Mouse (Mus musculus) R1 (cell line): ENCODE measurements around the gene Ptp4a2.

ENCODE experiments used
- DNase-seq: peaks from one replicate; pipeline ENCODE4 v3.0.0-alpha.2; 2018; ENCODE audit warnings: low read depth, low spot score

Ptp4a2 gene

DNA sequence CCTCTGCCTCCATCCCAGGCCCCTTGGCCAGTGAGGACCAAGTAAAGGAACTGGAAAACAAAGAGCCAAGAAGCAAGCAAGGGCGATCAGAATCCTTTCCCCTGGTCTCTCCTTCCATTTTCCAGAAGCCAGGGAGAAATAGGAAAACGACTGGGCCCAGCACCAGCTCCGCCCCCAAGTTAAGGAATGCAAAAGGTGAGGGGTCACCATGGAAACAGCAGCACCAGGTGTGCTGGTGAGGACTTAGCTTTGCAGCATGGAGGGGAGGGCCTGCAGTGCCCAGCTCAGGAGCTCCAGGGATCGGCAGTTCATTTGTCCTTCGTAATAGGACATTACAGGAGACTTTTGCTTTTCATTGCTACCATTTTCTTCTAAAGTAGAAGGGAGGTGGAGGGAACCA is 13.0 kb upstream of the Ptp4a2 start:
- DNase-seq: peak; percentile 74

- peak; percentile 78 for DNase-seq
These were observed 7.7 kb upstream of the Ptp4a2 start for GRCm38 (mm10) chr4:129803368-129803767.

DNA sequence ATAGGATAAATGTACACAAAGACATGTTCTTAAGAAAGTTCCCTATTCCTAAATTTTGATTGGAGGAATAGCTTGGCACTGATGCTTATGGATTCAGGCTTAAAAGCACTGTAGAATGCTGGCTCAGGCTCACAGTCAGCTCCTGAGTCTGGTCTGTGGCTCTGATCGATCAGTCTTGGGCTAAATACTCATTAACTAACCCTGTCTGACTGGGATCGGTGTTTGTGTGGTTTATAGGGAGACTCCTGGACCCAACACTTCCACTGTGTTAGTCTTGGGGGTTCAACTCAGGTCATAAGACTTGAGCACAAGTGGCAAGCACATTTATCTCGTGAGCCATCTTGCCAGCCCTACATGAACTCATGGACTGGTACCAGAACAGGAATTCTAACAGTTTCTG is 6.0 kb upstream of the Ptp4a2 start:
- DNase-seq: no peak

DNA sequence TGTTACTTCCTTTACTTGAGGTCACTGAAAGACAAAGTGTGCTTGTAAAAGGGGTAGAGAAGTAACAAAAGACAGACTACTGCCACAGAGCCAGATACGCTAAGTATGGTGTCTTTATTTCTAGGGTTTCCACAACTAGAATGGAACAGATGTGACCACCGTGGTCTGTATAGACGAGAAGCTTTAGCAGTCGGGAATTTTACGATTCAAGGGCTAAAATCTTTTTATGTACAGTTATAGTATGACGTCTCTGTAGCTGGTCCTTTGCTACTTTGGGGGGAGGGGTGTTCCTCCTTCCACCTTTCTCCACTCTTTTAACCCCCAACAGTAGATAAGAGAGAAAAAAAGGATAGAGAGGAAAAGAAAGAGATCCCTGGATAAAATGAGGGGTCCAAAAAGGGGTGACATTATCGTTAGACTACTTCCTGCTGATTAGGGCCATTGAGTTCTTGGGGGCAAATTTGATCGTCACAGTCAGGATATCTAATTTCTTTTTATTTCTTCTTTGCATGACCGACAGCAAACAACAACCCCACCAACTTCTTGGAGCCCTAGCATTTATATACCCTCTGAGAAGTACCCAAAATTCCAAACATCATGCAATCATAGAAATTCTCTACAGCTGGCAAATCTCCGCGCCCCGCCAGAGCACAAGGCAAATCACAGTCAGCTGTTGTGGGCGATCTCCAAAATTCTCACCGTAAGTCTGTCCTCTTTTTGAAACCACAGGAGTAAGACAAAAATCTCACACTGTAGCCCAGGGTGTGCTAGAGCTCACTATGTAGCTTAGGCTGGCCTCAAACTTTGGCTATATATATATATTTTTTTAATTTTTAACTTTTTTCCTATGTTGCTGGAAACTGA is 818 bp downstream of the Ptp4a2 start:
- no peak for DNase-seq

DNA sequence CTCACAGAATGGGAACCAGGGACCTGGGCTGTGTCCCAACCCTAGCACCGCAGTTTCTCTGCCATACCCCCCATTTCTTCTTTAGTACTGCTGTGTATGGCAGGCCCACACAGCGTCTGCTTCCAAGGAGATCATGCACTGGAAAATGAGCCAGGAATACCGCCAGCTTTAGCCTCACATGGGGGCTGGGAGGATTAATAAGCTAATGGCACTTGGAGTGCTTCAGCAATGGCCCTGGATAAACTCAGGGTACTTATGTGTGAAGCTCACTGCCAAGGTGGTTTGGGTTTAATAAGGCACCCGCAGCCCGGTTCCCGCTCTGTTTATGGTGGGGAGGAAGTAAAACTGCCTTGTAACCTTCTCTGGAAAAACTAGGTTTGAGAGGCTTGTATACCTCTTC is 6.6 kb downstream of the Ptp4a2 start:
- DNase-seq: no peak

DNA sequence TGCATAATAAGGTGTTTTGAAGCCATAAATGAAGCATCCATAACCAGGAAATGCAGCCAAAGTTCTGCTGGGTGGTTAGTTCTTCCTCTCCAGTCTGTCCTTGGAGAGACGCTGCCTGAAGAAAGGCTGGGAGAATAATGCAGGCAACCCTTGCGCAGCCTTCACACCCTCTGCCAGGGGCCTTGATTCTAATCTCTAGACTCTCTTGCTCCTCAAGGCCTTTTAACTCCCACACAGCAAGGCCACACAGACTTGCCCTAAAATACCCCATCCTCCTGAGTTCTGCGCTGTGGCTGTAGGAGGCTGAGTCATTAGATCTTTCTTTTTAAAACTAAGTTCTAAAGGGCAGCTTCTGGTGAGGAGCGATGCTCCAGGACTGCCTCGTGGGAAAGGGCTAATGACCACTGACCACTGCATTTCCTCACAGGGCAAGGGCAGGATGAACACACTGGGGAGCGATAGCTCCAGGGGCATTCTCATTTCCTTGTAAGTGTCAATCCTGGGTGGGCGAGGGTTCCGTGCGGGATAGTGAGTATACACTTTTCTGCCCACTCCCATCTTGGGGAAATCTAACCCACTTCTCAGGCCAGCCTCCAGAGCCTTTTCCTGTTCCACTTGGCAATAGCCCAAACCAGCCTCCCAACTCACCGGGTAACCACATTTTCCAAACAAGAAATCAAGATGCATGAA is 7.6 kb downstream of the Ptp4a2 start:
- no peak for DNase-seq

- peak; percentile 97 for DNase-seq
These were observed 8.8 kb downstream of the Ptp4a2 start for GRCm38 (mm10) chr4:129819712-129820336.

DNA sequence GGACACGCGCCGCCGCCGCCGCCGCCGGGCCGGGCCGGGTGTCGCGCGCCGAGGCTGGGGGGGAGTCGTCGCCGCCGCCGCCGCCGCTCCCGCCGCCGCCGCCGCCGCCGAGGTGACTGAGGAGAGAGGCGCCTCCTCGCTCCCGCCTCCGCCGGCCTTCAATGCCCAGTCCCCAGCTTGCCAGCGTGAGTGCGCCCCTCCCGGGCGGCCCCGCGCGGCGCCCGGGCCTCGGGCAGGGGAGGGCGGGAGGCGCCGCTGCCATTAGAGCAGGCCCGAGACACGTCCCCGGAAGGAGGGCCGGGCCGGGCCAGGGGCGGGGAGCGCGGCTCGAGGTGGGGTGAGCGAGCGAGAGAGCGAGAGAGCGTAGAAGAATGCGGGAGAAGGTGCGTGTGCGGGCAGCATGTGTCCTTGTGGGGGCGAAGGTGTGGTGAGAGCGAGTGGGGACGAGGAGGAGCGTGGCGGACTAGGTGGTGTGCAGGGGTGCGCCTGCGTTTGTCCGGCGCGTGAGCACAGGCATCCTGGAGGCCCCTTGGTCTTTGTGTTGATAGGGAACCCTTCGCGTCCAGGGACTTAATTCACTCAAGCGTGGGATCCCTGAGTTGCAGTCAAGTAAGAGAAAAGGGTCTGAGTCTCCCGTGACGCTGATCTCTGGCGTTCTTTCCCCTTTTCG is 9.5 kb downstream of the Ptp4a2 start:
- DNase-seq: peak; percentile 75

DNA sequence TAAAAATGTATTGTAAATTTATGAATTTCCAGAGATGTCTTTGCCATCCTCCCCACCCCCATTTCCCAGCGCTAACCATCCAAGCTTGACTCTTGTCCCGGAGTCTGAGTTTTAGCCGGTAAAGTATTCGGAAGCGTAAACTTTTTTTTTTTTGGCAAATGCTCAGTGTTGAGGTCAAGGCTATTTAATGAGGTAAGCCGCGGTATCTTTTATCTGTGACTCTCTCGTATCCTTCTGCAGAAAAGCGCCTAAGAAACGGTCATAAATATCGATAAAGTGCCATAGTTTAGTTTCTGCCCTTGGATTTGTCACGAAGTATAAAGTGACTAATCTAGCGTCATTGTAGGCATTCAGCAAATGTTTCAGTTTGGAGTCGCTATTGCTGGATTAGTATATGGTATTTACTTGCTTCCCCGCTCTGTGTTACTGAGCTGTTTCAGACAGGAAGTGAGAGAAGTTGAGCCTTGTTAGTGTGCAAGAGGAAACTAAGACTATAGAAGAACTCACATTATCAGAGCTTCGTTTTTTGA is 10.1 kb downstream of the Ptp4a2 start:
- no peak for DNase-seq

GRCm38 (mm10) chr4:129822324-129822723 is 11.3 kb downstream of the Ptp4a2 start:
- DNase-seq: no peak

- no peak for DNase-seq
These were observed 12.3 kb downstream of the Ptp4a2 start for GRCm38 (mm10) chr4:129823216-129823810.

DNA sequence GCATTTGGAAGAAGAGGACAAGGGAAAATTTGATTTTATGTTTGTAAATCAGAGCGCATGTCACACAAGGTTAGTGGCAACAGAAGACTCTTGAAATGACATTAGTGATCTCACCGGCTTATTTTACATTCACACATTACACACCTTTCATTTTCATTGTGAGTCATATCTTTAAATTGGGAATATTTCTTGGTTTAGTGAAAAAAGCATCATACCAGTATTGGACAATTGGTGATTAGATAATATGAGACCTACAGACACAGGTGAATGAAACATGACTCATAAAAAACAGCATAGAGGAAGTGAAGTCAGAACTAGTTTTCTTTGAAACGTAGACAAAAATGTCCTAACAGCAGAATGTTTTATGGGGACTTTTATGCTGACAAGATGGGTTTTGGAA is 16.6 kb downstream of the Ptp4a2 start:
- DNase-seq: no peak

DNA sequence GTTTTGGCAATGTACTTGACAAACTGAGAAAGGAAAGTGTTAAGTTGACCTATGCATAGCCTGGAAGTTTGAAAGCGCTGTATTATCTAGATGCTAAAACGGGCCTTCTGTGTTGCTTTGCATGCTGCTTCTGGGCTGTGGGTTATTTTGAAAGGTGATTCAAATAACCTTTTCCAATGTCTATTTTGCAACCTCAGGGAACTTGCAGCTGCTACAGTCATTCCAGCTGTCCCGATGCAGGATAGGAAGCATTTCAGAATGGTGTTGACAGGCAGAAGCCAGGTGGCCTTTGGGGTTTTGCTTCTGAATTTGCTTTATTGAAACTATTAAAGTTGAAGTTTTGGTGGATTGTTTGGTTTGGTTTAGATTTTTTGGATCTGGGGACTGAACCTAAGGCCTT is 17.1 kb downstream of the Ptp4a2 start:
- no peak for DNase-seq

GRCm38 (mm10) chr4:129829799-129830198 is 18.8 kb downstream of the Ptp4a2 start:
- DNase-seq: no peak

DNA sequence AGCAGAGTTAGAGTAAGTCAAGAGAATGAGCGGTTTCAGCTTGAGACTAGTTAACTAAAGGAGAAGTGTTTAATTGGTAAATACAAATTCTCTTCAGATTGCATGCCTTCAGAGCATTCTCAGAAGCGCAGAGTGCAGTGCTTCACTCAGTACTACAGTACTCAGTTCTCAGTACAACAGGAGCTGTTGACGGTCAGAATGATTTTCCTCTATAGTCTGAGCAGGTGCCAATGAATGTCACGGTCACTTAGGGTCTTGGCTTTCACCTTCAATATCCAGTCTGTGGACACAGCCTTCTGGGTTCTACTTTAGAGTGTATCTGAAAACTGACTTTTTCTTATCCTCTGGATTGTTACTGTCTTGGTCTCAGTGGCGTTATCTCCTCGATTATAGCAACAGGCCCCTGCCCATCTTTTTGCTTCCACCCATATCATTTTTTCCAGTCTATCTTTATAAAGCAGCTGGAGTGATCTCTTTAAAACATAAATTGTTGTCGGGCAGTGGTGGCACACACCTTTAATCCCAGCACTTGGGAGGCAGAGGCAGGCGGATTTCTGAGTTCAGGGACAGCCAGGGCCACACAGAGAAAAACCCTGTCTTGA is 19.4 kb downstream of the Ptp4a2 start:
- DNase-seq: no peak

DNA sequence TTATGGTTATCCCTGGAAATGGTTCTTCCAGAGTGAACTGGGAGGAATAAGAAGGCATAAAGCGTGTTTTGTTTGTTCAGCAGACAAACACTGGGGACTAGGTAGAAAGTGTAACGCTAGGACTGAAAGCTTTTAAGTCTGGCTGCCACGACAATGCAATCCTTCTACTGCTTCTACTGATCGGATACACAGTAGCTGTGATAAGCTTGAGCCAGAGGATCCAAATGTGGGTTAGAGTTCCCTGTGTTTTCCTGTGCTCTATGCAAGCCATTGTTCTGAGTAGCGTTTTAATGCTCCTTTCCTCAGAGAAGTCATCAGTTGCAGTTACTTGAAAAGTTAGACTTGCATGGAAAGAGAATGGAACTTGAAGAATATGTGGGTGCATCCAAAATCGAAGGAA is 23.6 kb downstream of the Ptp4a2 start:
- no peak for DNase-seq

DNA sequence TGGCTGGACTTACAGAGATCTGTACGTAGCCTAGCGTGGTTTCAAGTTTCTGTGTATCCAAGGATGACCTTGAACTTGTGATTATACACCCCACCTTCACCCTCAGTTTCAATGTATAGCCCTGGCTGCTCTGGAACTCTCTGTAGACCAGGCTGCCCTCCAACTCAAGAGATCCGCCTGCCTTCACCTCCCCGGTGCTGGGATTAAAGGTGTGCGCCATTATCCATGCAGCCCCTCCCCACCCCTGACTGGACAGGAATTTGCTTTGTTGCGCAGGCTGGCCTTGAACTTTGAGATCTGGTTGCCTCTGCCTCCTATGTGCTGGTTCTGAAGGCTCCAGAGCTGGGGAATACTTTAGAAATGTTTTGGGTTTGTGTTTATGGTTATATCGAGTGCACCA is 24.3 kb downstream of the Ptp4a2 start:
- peak; percentile 95 for DNase-seq

DNA sequence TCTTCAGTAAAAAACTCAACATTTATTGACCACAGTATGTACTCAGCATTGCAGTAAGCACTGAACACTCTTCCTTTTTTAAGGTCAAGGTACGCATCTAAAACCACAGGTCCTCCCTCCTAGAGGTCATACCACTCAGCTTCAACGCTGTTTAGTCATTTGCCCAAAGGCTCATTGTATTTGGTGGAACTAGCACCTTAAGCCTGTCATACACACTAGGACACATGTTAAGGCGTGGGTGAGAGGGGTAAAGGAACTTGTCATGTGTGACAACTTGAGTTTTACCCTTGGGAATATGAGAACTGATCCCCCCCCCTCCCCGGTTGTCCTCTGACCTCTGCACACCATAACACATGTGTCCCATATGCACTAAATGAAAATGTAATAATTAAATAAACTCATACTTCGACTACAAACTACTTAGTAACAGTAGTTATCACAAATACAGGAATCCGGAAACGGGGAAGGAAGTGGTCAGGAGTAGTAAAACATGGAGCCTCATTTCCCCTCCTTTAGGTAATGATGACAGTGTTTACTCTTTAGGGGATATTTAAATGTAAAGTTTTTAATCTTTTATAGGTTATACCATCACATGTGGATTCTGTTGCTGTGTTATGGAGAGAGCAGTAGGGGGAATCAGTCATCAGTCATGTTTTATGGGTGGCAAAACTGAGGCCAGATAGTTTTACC is 29.0 kb downstream of the Ptp4a2 start:
- no peak for DNase-seq

- no peak for DNase-seq
These were observed 35.8 kb downstream of the Ptp4a2 start for GRCm38 (mm10) chr4:129846823-129847222.

DNA sequence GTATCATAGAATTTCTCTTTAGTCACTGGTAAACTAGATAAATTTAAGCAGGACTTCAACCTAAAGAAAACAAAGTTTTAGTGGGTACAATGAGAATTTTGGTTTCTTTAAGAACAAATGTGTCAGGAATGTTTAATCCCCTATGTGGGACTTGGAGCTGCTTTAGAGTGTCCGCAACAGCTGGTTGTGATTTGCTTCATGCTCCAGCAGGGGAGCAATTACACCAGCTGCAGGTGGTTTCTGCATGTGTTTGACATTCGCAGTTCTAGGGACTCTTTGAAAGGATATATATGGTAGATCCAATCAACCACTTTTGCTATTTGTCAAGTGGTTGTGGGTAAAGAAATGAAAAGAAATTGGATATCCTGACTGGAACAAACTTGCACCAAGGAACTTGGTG is 39.5 kb downstream of the Ptp4a2 start:
- DNase-seq: peak; percentile 79
